Mouse (Mus musculus) ES-Bruce4 (cell line): ENCODE measurements around the gene Bahcc1. TPM values are rescaled to one million over a fixed set of nuclear protein-coding genes. Genes with fewer than 3 reads are reported as not detected.

Experiments
- H3K27ac ChIP-seq: 2 replicates; pipeline ENCODE4 v1.5.1; 2012; ENCODE audit warnings: low read length, inconsistent platforms; ENCODE audit not compliant: insufficient read depth
- H3K27me3 ChIP-seq: 2 replicates; pipeline ENCODE4 v1.6.1; 2012; ENCODE audit warnings: mild to moderate bottlenecking, low read length, inconsistent platforms; ENCODE audit not compliant: control insufficient read depth, poor library complexity, insufficient read depth, severe bottlenecking
- H3K36me3 ChIP-seq: 2 replicates; pipeline ENCODE4 v1.6.1; 2012; ENCODE audit warnings: inconsistent platforms, mild to moderate bottlenecking, low read length, moderate library complexity; ENCODE audit not compliant: control insufficient read depth, poor library complexity, insufficient read depth, severe bottlenecking
- H3K4me1 ChIP-seq: one replicate; pipeline ENCODE4 v1.8.1; 2011; ENCODE audit warnings: low read length; ENCODE audit not compliant: control insufficient read depth, insufficient read depth
- H3K4me3 ChIP-seq: 2 replicates; pipeline ENCODE4 v1.5.1; 2011; ENCODE audit warnings: low read depth, mild to moderate bottlenecking, low read length
- H3K9ac ChIP-seq: 2 replicates; pipeline ENCODE4 v1.6.1; 2012; ENCODE audit warnings: low read depth, mild to moderate bottlenecking, inconsistent platforms; ENCODE audit not compliant: poor library complexity, severe bottlenecking
- H3K9me3 ChIP-seq: replicated peaks from 2 replicates; pipeline ENCODE4 v1.6.1; 2012; ENCODE audit warnings: mild to moderate bottlenecking, low read length, inconsistent platforms; ENCODE audit not compliant: control insufficient read depth, poor library complexity, insufficient read depth, severe bottlenecking
- CTCF ChIP-seq: IDR thresholded peaks from one replicate; pipeline ENCODE4 v1.8.1; 2011; ENCODE audit warnings: low read depth, low read length
- EP300 ChIP-seq: IDR thresholded peaks from 2 replicates; pipeline ENCODE4 v1.6.1; 2011; ENCODE audit warnings: low read depth, low read length; ENCODE audit not compliant: insufficient read depth
- POLR2A ChIP-seq: IDR thresholded peaks from one replicate; pipeline ENCODE4 v1.8.1; 2011; ENCODE audit warnings: low read length; ENCODE audit not compliant: insufficient read depth
- polyA plus RNA-seq: library from polyadenylated mRNA; stranded (reverse); fragments of >200 nt; gene quantifications from 2 replicates; pipeline ENCODE4 v1.2.4, GENCODE M21; 2011; ENCODE audit warnings: low read depth; ENCODE audit not compliant: missing spikeins, insufficient read depth, insufficient read length

Bahcc1 gene
- polyA plus RNA-seq, 1 experiment = 21.6 TPM

GRCm38 (mm10) chr11:120233441-120234135 lies 841 bp downstream of the Bahcc1 start:
- Histone ChIP-seq H3K27me3 (peaks cover 16% of the 10 kb centered on the region), H3K9me3 (no peaks in the 10 kb centered on the region), H3K9ac (peak overlapping the region; percentile 96), H3K4me1 (peaks cover 2% of the 10 kb centered on the region), H3K27ac (no peak overlapping the region), H3K36me3 (0 out of 2 replicates have a peak, but pooled peaks cover 6% of the 10 kb centered on the region), H3K4me3 (peak overlapping the region; percentile 63)
- TF ChIP-seq CTCF = no peak
- TF ChIP-seq EP300 = no peak
- TF ChIP-seq POLR2A = no peak

DNA sequence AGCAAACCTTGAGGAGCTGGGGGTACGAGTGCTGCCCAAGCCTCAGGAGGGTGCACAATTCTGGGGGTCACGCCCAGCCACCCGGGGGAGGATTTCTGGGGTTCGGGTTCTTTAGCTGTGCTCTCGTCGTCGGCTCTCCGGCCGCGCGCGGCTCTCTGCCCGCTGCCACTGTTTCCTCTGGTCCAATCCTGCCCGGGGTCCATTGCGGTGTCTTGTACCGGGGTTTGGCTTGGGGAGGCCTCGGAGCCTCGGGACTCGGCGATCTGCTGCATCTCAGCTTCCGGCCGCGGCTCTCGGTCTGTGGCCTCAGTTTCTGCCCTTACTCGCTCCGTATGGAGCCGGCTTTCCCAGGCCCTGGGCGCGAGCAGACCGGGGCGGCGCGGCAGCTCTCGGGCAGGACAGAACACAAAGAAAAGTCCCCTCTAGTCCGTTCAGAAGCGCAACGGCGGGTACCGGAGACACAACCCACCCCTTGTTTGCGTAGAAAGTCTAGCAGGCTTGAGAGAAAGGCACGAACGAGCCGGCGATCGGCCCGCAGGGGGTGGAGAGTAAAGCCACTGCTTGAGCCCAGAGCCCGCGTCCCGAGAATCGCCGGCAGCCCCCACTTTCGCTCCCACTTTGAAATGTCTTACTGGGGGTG lies 1.5 kb downstream of the Bahcc1 start:
- no peaks in the 10 kb centered on the region for H3K9me3 ChIP-seq
- H3K9ac ChIP-seq = peak overlapping the region; percentile 96
- no peak overlapping the region for H3K27ac ChIP-seq
- peaks cover 16% of the 10 kb centered on the region for H3K27me3 ChIP-seq
- H3K4me1 ChIP-seq = peaks cover 3% of the 10 kb centered on the region
- H3K4me3 ChIP-seq = peak overlapping the region; percentile 63
- TF ChIP-seq POLR2A (no peak), CTCF (no peak), EP300 (no peak)
- 0 out of 2 replicates have a peak, but pooled peaks cover 3% of the 10 kb centered on the region for H3K36me3 ChIP-seq

DNA sequence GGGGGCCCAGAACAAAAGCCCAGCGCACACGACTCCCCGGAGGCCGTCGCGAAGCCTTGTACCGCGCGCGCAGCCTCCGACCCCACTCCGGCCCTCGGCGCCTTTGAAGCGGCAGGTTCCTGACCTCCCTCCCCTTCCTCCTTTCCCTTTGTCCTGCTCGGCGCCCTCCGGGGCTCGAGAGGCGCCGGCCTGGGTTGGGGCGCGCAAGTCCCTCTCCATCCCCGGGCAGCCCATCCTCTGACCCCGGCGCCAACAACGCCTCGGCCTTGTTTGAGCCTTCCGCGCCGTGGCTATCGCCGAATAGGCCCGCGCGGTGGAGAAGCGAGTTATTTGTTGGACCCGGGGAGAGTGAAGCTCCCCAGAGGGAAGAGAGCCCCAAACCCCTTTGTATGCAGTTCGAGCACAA lies 2.0 kb downstream of the Bahcc1 start:
- no peak for TF ChIP-seq EP300
- no peak for TF ChIP-seq CTCF
- no peak for TF ChIP-seq POLR2A
- Histone ChIP-seq H3K4me3 (peak overlapping the region; percentile 63), H3K27ac (no peak overlapping the region), H3K36me3 (no peaks in the 10 kb centered on the region), H3K4me1 (peaks cover 3% of the 10 kb centered on the region), H3K9ac (peak overlapping the region; percentile 96), H3K27me3 (peaks cover 16% of the 10 kb centered on the region), H3K9me3 (no peaks in the 10 kb centered on the region)

DNA sequence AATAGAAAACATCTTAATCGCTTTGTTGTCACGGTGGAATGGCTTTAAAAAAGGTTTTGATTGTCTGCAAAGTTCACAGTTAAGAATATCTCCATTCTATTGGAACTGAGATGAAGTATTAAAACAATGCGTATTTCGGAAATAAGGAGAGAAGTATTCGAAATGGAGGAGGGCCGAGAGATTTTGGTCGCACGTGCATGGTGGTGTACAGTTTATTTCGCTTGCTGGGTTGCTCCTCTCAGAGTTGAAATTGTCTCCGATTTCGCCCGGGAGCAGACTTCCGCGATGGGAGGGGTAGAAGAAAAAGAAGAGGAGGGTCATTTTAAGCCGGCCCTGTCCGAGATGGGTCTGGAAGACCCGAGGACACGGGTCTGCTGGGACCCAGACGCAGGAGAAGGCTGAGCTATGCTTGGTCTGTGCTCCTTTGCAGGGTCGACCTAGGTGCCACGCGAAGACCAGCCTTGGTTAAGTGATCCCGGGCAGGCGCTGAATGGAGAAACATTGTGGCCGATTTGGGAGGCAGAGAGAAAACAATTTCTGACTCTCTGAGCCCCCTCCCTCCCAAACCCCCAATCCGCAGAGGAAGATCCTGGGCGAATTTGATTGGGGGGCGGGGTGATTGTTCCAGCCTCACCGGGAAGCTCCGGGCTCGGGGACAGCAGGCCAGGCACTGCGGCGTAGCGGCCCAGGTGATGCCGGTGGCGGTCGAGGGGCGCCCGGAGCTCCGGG lies 2.8 kb downstream of the Bahcc1 start:
- H3K4me3 ChIP-seq = peak overlapping the region; percentile 43
- H3K9me3 ChIP-seq = no peaks in the 10 kb centered on the region
- no peak overlapping the region for H3K27ac ChIP-seq
- peaks cover 16% of the 10 kb centered on the region for H3K27me3 ChIP-seq
- H3K4me1 ChIP-seq = peaks cover 3% of the 10 kb centered on the region
- TF ChIP-seq EP300 (no peak), POLR2A (no peak), CTCF (no peak)
- peak overlapping the region; percentile 75 for H3K9ac ChIP-seq
- H3K36me3 ChIP-seq = no peaks in the 10 kb centered on the region

DNA sequence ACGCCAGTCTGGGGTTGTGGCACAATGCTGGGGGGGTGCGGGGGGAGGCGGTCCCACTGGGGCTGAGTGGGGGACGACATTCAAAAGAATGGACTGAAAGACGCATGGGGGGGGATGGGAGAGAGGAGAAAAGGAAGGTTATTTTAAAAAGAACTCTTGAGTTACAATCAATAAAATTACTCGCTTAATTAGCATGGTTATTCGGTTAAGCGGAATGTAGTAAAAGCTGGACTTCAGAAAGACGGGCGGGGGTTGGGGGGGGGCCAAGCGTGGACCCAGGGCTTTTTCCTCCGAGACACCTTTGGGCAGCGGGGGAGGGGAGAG lies 3.3 kb downstream of the Bahcc1 start:
- peak overlapping the region; percentile 75 for H3K9ac ChIP-seq
- H3K4me3 ChIP-seq = peak overlapping the region; percentile 47
- peaks cover 16% of the 10 kb centered on the region for H3K27me3 ChIP-seq
- no peaks in the 10 kb centered on the region for H3K9me3 ChIP-seq
- H3K36me3 ChIP-seq = no peaks in the 10 kb centered on the region
- no peak overlapping the region for H3K27ac ChIP-seq
- H3K4me1 ChIP-seq = peaks cover 4% of the 10 kb centered on the region
- TF ChIP-seq CTCF = no peak
- TF ChIP-seq POLR2A = no peak
- no peak for TF ChIP-seq EP300
